Mouse (Mus musculus): ENCODE data around the gene Ptcd2. TPM values are rescaled to one million over a fixed set of nuclear protein-coding genes. Genes with fewer than 3 reads are reported as not detected.

Gene Ptcd2
- polyA plus RNA-seq (2012): 28.0 TPM in 2 replicates

DNA sequence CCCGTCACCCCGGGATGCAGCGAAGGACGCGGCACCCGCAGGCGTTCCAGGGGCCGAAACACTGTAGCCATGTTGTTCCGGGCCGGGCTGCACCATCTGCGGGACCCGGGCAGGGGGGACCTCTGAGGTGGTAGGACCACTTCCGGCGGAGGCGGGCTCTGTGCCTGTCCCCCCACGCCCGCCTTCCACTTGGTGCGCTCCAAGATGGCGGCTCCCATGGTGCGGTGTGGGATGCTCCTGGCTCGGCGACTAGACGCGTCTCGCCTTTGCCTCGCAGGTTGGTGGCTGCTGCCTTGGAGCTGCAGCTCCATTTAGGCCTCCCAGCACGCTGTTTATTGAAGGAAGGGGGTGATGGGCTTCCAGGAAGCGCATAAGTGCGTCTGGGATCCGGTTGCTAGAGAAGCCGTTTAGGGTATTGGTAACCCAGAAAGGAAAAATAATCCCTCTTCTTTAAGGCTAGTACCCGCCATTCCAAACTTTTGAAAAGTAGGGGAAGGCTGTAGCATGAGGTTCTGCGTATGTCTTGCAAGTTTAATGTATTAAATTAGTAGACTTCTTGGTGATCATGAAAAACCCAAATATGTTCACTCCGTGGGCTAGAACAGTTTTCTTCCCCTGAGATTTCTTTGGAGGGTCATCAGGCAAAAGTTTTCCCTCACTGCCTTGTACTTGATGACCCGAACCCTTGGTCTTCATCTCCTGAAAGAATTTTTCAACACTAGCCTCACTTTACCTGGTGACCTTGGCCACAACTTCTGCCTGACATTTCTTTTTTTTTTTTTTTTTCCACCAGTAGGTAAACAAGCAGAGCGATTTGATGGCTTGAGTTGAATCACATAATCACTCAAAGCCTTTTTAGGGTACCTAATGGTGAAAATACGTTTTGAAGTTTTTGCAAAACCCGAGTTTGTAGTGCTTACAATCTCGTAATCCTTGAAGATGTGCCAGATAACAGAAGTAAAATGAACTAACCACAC lies at the start of gene Ptcd2, which contains the start of gene Mrps27:
Ptcd2 (minus strand) TSS at position 107 of the 977 bp plus-strand sequence.
Mrps27 (plus strand) TSS at position 188 of the 977 bp plus-strand sequence.

Other genes starting within 250 kb of the Ptcd2 start
- gene Zfp366, start 159.9 kb downstream of the Ptcd2 start, polyA plus RNA-seq (2012): 0.67 and 0.80 TPM in 2 replicates
- 12.3 and 13.5 TPM in 2 replicates for gene Mrps27, start 81 bp upstream of the Ptcd2 start, polyA plus RNA-seq (2012)
- 0.03 TPM in 1 of 2 replicates, not detected in the other for gene Map1b, start 171.8 kb upstream of the Ptcd2 start, polyA plus RNA-seq (2012)

All from megakaryocyte-erythroid progenitor cell, adult 5 weeks (primary cell).